9 mouse cellular contexts compared by ENCODE assay signal in the genomic region with DNA sequence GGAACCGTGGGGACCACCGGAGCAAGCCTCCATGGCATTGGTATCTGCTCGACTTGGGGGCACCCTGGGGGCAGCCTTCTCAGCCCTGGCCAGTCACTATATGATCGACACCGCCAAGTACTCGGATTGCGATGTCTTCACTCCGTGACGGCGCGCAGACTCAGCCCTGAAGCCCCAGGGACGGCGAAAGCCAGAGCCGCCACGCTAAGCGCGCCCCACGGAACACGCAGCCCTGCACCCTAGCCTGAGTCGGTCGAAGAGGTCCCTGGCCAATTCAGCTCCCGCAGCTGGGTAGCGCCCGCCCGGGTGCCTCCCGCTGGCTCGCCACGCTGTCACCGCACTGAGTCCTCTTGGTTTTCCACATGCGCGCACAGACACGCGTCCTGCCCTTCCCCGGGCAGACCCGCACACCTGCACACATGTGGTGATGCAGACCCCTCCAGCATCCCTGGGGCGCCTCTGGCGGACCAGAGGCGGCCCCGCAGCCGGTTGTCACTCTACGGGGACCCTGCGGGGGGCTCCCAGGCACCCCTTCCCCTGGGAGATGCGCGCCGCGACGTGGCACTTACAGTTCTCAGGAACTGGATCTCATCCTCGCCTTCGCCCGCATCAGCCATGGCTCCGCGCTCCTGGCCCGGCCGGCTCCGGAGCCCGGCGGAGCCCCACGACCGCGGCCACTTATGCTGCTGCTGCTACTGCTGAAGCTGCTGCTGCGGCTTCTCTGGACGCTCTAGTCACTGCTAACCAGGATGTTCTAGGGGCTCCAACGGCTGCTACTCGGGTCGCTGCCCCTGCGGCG. TPM values are rescaled to one million over a fixed set of nuclear protein-coding genes. Genes with fewer than 3 reads are reported as not detected.
DNase-seq lines count a peak whose midpoint lies in the region; ATAC-seq lines count a peak whose summit lies in the region.
"Had no signal": no experiment of that assay in that cellular context is flagged by ENCODE, and none has a peak within 500 bp of the region (broad histone marks: within the 10 kb centered on the region; RNA-seq: fewer than 3 reads in every experiment).

No protein-coding gene starts in this region.

- peaks cover 25% of the 10 kb centered on the region for H3K27me3 ChIP-seq in embryonic facial prominence, embryonic 11.5 days (ENCODE audit: control insufficient read depth, insufficient read depth, low read length)
- peaks cover 24% of the 10 kb centered on the region for H3K27me3 ChIP-seq in hindbrain, embryonic 11.5 days (ENCODE audit: control insufficient read depth, insufficient read depth, low read length)
- peaks cover 61% of the 10 kb centered on the region for H3K27me3 ChIP-seq in limb, embryonic 10.5 days (ENCODE audit: low read depth, poor library complexity, severe bottlenecking)

- WGBS in embryonic facial prominence, embryonic 11.5 days = under 1% methylated on average over 65 of the region's 67 CpGs
- under 1% methylated on average over 67 of the region's 67 CpGs for WGBS in hindbrain, embryonic 11.5 days
- WGBS in limb, embryonic 10.5 days = under 1% methylated on average over 65 of the region's 67 CpGs

- peak overlapping the region; percentile 66 for H3K4me3 ChIP-seq in embryonic facial prominence, embryonic 11.5 days (ENCODE audit: low read depth, low read length)
- peak overlapping the region; percentile 46 for H3K4me3 ChIP-seq in hindbrain, embryonic 11.5 days (ENCODE audit: low read depth, low read length)
- H3K4me3 ChIP-seq in limb, embryonic 10.5 days = peak overlapping the region; percentile 75

- no peaks in the 10 kb centered on the region for H3K9me3 ChIP-seq in embryonic facial prominence, embryonic 11.5 days (replicated peaks; ENCODE audit: control insufficient read depth, low read length)
- no peaks in the 10 kb centered on the region for H3K9me3 ChIP-seq in hindbrain, embryonic 11.5 days (ENCODE audit: control insufficient read depth, low read length)
- no peaks in the 10 kb centered on the region for H3K9me3 ChIP-seq in limb, embryonic 10.5 days (replicated peaks)

- H3K4me2 ChIP-seq in embryonic facial prominence, embryonic 11.5 days (ENCODE audit: low read depth, low read length) = peak overlapping the region; percentile 99
- H3K4me2 ChIP-seq in hindbrain, embryonic 11.5 days (replicated peaks; ENCODE audit: low read depth, low read length) = peak overlapping the region; percentile 75

- H3K9ac ChIP-seq in embryonic facial prominence, embryonic 11.5 days (replicated peaks; ENCODE audit: low read length) = peak overlapping the region; percentile 67
- H3K9ac ChIP-seq in hindbrain, embryonic 11.5 days (ENCODE audit: low read depth, low read length) = peak overlapping the region; percentile 56

- no peaks in the 10 kb centered on the region for H3K4me1 ChIP-seq in embryonic facial prominence, embryonic 11.5 days (ENCODE audit: control insufficient read depth, insufficient read depth, low read length)
- no peaks in the 10 kb centered on the region for H3K4me1 ChIP-seq in hindbrain, embryonic 11.5 days (replicated peaks; ENCODE audit: control insufficient read depth, insufficient read depth, low read length)
- peaks cover 13% of the 10 kb centered on the region for H3K4me1 ChIP-seq in limb, embryonic 10.5 days

- intact Hi-C loops in gastrocnemius, postnatal 36 days (cut with DNase I) = loop anchor here (2.0 to 10.0 kb wide), 2 partner anchors 49 to 341 kb away; no protein-coding TSS in a partner anchor

- ATAC-seq in embryonic facial prominence, embryonic 11.5 days (replicated peaks; ENCODE audit: insufficient number of reproducible peaks, low FRiP score, low TSS enrichment, low read depth) = peak; percentile 76
- ATAC-seq in hindbrain, embryonic 11.5 days (ENCODE audit: low FRiP score) = peak; percentile 82

- H3K36me3 ChIP-seq in embryonic facial prominence, embryonic 11.5 days (replicated peaks; ENCODE audit: control insufficient read depth, insufficient read depth, low read depth, low read length) = no peaks in the 10 kb centered on the region
- no peaks in the 10 kb centered on the region for H3K36me3 ChIP-seq in hindbrain, embryonic 11.5 days (ENCODE audit: control insufficient read depth, insufficient read depth, low read length)
- H3K36me3 ChIP-seq in limb, embryonic 10.5 days = no peaks in the 10 kb centered on the region

- peak; percentile 7 for DNase-seq in gastrocnemius, postnatal 10 days
- DNase-seq in gastrocnemius, postnatal 36 days = no peak
- peak; percentile 56 for DNase-seq in adrenal gland, adult 2 months
- peak; percentile 45 for DNase-seq in embryonic facial prominence, embryonic 11.5 days (ENCODE audit: low spot score)
- DNase-seq in hindbrain, embryonic 11.5 days (ENCODE audit: low spot score) = peak; percentile 68
- DNase-seq in limb, embryonic 10.5 days (ENCODE audit: low spot score) = peak; percentile 65
- DNase-seq in neural tube, embryonic 10.5 days (ENCODE audit: extremely low spot score, low spot score) = peak; percentile 62
- DNase-seq in yolk sac, embryonic 10.5 days (ENCODE audit: low spot score) = peak; percentile 17

- H3K27ac ChIP-seq in embryonic facial prominence, embryonic 11.5 days (replicated peaks; ENCODE audit: low read depth, low read length) = no peak overlapping the region
- H3K27ac ChIP-seq in hindbrain, embryonic 11.5 days (ENCODE audit: low read depth, low read length) = no peak overlapping the region
- H3K27ac ChIP-seq in limb, embryonic 10.5 days = peak overlapping the region; percentile 78

RNA-seq across cellular contexts. Expression of gene Ryr2, which starts 0.7 kb away (rescaled TPM):
- under 1 TPM; 0.33 to 0.75 TPM for total RNA-seq in gastrocnemius, postnatal 10 days (2021)
- total RNA-seq in gastrocnemius, postnatal 36 days (2021) = under 1 TPM; 0.10 to 0.12 TPM
- 10 to 100 TPM; 13.9 to 14.7 TPM for total RNA-seq in adrenal gland, adult 2 months (2021)
- polyA plus RNA-seq in adrenal gland, adult 2 months (2012; rRNA removed) = 0.36 and 0.37 TPM in 2 replicates
- polyA plus RNA-seq in embryonic facial prominence, embryonic 11.5 days (2014; fragmentation: Nextera tagmentation; extraction: Ambion mirVana) = 0.22 and 0.80 TPM in 2 replicates
- 0.39 and 1.5 TPM in 2 replicates for polyA plus RNA-seq in hindbrain, embryonic 11.5 days (2014; fragmentation: Nextera tagmentation; extraction: Ambion mirVana)
- 0.19 and 0.43 TPM in 2 replicates for polyA plus RNA-seq in limb, embryonic 10.5 days (2016; fragmentation: Nextera tagmentation; extraction: Ambion mirVana)
- polyA plus RNA-seq: C2C12 had no signal

Comparison
In these comparisons a context has a peak if more than half of its experiments do, and no peak if none do; other contexts are left out.
1. DNase-seq: peak in gastrocnemius, postnatal 10 days (single experiment), adrenal gland, adult 2 months (single experiment), embryonic facial prominence, embryonic 11.5 days (single experiment), hindbrain, embryonic 11.5 days (single experiment), limb, embryonic 10.5 days (single experiment), neural tube, embryonic 10.5 days (single experiment) and yolk sac, embryonic 10.5 days (single experiment); none in gastrocnemius, postnatal 36 days (0 of 2).
2. Peak in every context shown above with its lines, with median percentiles within 50 percentile points of each other: H3K4me3 ChIP-seq.